Mouse (Mus musculus) B cell, adult 2 months (primary cell): ENCODE measurements around the gene Tmem251.
A peak's percentile ranks its signal among the peaks of the same experiment; 100 is the strongest.

ENCODE experiments used
- DNase-seq, 2 experiments: peaks; one replicate each; pipeline ENCODE4 v3.0.0; 2022

Gene Tmem251

GRCm38 (mm10) chr12:102710851-102711375 lies 32.6 kb upstream of the Tmem251 start:
- no peak for DNase-seq

- no peak for DNase-seq
Observed at GRCm38 (mm10) chr12:102713153-102713865, 30.3 kb upstream of the Tmem251 start.

- DNase-seq: peak; percentile 33 to 46
Observed at GRCm38 (mm10) chr12:102714116-102714515, 29.4 kb upstream of the Tmem251 start.

- DNase-seq: no peak
Observed at GRCm38 (mm10) chr12:102714654-102715395, 28.7 kb upstream of the Tmem251 start.

- DNase-seq: peak; percentile 68 to 70
Observed at GRCm38 (mm10) chr12:102719552-102720315, 23.8 kb upstream of the Tmem251 start.

- no peak for DNase-seq
Observed at GRCm38 (mm10) chr12:102722451-102722850, 21.1 kb upstream of the Tmem251 start.

GRCm38 (mm10) chr12:102722966-102723365 lies 20.6 kb upstream of the Tmem251 start:
- no peak for DNase-seq

- DNase-seq: no peak
Observed at GRCm38 (mm10) chr12:102723861-102724260, 19.7 kb upstream of the Tmem251 start.

- DNase-seq: no peak
Observed at GRCm38 (mm10) chr12:102725146-102725545, 18.4 kb upstream of the Tmem251 start.

GRCm38 (mm10) chr12:102725761-102726175 lies 17.8 kb upstream of the Tmem251 start:
- no peak for DNase-seq

- peak; percentile 34 to 38 for DNase-seq
Observed at GRCm38 (mm10) chr12:102729855-102730797, 13.4 kb upstream of the Tmem251 start.

GRCm38 (mm10) chr12:102730798-102731619 lies 12.6 kb upstream of the Tmem251 start:
- DNase-seq: no peak

- DNase-seq: peak; percentile 76 to 78
Observed at GRCm38 (mm10) chr12:102733381-102733780, 10.2 kb upstream of the Tmem251 start.

GRCm38 (mm10) chr12:102739096-102739495 lies 4.5 kb upstream of the Tmem251 start:
- DNase-seq: no peak

- DNase-seq: peak; percentile 40 to 54
Observed at GRCm38 (mm10) chr12:102740285-102740684, 3.3 kb upstream of the Tmem251 start.

GRCm38 (mm10) chr12:102742056-102742455 lies 1.5 kb upstream of the Tmem251 start:
- DNase-seq: no peak

GRCm38 (mm10) chr12:102743036-102743588 lies 450 bp upstream of the Tmem251 start:
- no peak for DNase-seq

- peak; percentile 52 to 66 for DNase-seq
Observed at GRCm38 (mm10) chr12:102744839-102745238, 1.3 kb downstream of the Tmem251 start.

GRCm38 (mm10) chr12:102748256-102748655 lies 4.7 kb downstream of the Tmem251 start:
- no peak for DNase-seq

- peak; percentile 79 to 82 for DNase-seq
Observed at GRCm38 (mm10) chr12:102756304-102756703, 12.7 kb downstream of the Tmem251 start.
